ENCODE assay signal across 8 mouse cellular contexts in the genomic region with DNA sequence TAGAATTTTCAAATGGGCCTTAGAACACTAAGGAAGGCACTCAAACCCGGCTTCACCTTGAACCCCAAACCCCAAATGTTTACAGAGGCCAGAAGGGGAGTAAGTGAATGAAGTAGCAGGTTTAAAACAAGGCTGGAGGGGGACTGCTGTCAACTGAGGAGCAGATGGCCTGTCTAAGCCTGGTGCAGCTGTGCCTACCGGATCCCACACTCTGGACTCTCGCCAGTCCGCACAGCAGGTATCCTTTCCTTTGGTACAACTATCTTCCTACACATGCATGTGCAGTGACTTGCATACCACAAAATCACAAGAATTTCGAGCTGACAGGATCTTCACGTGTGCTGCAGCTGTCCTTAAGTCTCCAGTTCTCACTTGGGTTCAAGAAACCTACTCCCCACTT. TPM values are rescaled to one million over a fixed set of nuclear protein-coding genes. Genes with fewer than 3 reads are reported as not detected.
DNase-seq lines count a peak whose midpoint lies in the region; ATAC-seq and TF ChIP-seq lines count a peak whose summit lies in the region.
"Had no signal": no experiment of that assay in that cellular context is flagged by ENCODE, and none has a peak within 500 bp of the region (broad histone marks: within the 10 kb centered on the region; RNA-seq: fewer than 3 reads in every experiment).

No protein-coding gene starts in this region.

- peaks cover 29% of the 10 kb centered on the region for H3K4me1 ChIP-seq in lung, embryonic 16.5 days (replicated peaks; ENCODE audit: control insufficient read depth, insufficient read depth, low read length)
- H3K4me1 ChIP-seq in forebrain, embryonic 15.5 days: peaks cover 46% of the 10 kb centered on the region
- peaks cover 37% of the 10 kb centered on the region for H3K4me1 ChIP-seq in limb, embryonic 14.5 days (ENCODE audit: control insufficient read depth, insufficient read depth, low read length)
- H3K4me1 ChIP-seq in stomach, embryonic 15.5 days: peaks cover 35% of the 10 kb centered on the region

- H3K36me3 ChIP-seq in lung, embryonic 16.5 days (ENCODE audit: control insufficient read depth, insufficient read depth, low read length): peaks cover 18% of the 10 kb centered on the region
- H3K36me3 ChIP-seq in forebrain, embryonic 15.5 days: peaks cover 19% of the 10 kb centered on the region
- peaks cover 25% of the 10 kb centered on the region for H3K36me3 ChIP-seq in limb, embryonic 14.5 days (ENCODE audit: control insufficient read depth, insufficient read depth, low read length)
- peaks cover 19% of the 10 kb centered on the region; the same call in 1 of the 2 replicates for H3K36me3 ChIP-seq in stomach, embryonic 15.5 days

- DNase-seq in lung, postnatal 10 days: no peak
- DNase-seq in limb, embryonic 14.5 days (ENCODE audit: low spot score): no peak
- DNase-seq in adrenal gland, postnatal 14 days: no peak
- no peak for DNase-seq in ovary, postnatal 10 days (ENCODE audit: low spot score)
- DNase-seq: adrenal gland, adult 8-10 months had no signal

- no peak for TF ChIP-seq POLR2A in limb, embryonic 14.5 days (IDR thresholded peaks at IDR 0.05; ENCODE audit: borderline replicate concordance, extremely low read depth, insufficient read depth, insufficient read length)

- no peaks in the 10 kb centered on the region for H3K9me3 ChIP-seq in lung, embryonic 16.5 days (ENCODE audit: control insufficient read depth, low read length)
- H3K9me3 ChIP-seq in forebrain, embryonic 15.5 days: no peaks in the 10 kb centered on the region
- H3K9me3 ChIP-seq in limb, embryonic 14.5 days (ENCODE audit: control insufficient read depth, low read length): no peaks in the 10 kb centered on the region
- no peaks in the 10 kb centered on the region for H3K9me3 ChIP-seq in stomach, embryonic 15.5 days

- peak overlapping the region; percentile 68 for H3K4me3 ChIP-seq in lung, embryonic 16.5 days (ENCODE audit: low read length)
- H3K4me3 ChIP-seq in forebrain, embryonic 15.5 days: peak overlapping the region; percentile 59
- H3K4me3 ChIP-seq in limb, embryonic 14.5 days (replicated peaks; ENCODE audit: low read length): peak overlapping the region; percentile 62; the same call in 1 of the 2 replicates
- 0 out of 2 replicates have a peak overlapping the region, but pooled peaks have one; percentile 63 for H3K4me3 ChIP-seq in stomach, embryonic 15.5 days (replicated peaks)

- H3K4me2 ChIP-seq in lung, embryonic 16.5 days (ENCODE audit: low read depth, low read length): peak overlapping the region; percentile 73
- peak overlapping the region; percentile 67 for H3K4me2 ChIP-seq in forebrain, embryonic 15.5 days (replicated peaks)
- peak overlapping the region; percentile 73 for H3K4me2 ChIP-seq in limb, embryonic 14.5 days (replicated peaks; ENCODE audit: low read depth, low read length, severe bottlenecking)
- peak overlapping the region; percentile 71 for H3K4me2 ChIP-seq in stomach, embryonic 15.5 days

- H3K27ac ChIP-seq in lung, embryonic 16.5 days (ENCODE audit: low read length): no peak overlapping the region
- H3K27ac ChIP-seq in forebrain, embryonic 15.5 days (replicated peaks): peak overlapping the region; percentile 21; the same call in 1 of the 2 replicates
- no peak overlapping the region for H3K27ac ChIP-seq in limb, embryonic 14.5 days (replicated peaks; ENCODE audit: low read depth, low read length)
- H3K27ac ChIP-seq in stomach, embryonic 15.5 days: no peak overlapping the region

- no peak for ATAC-seq in lung, embryonic 16.5 days (ENCODE audit: low read depth)
- ATAC-seq in forebrain, embryonic 15.5 days (replicated peaks): no peak
- ATAC-seq in limb, embryonic 14.5 days (ENCODE audit: low FRiP score, low read depth): no peak
- no peak for ATAC-seq in stomach, embryonic 15.5 days (ENCODE audit: insufficient read depth, low FRiP score, low read depth)

- H3K9ac ChIP-seq in lung, embryonic 16.5 days (ENCODE audit: low read length): peak overlapping the region; percentile 79
- peak overlapping the region; percentile 72 for H3K9ac ChIP-seq in forebrain, embryonic 15.5 days (replicated peaks)
- H3K9ac ChIP-seq in limb, embryonic 14.5 days (ENCODE audit: low read depth, low read length, severe bottlenecking): peak overlapping the region; percentile 88
- 0 out of 2 replicates have a peak overlapping the region, but pooled peaks have one; percentile 71 for H3K9ac ChIP-seq in stomach, embryonic 15.5 days

- peaks cover 4% of the 10 kb centered on the region; the same call in 1 of the 2 replicates for H3K27me3 ChIP-seq in lung, embryonic 16.5 days (ENCODE audit: control insufficient read depth, insufficient read depth, low read depth, low read length)
- peaks cover 1% of the 10 kb centered on the region; the same call in 1 of the 2 replicates for H3K27me3 ChIP-seq in forebrain, embryonic 15.5 days
- peaks cover 8% of the 10 kb centered on the region for H3K27me3 ChIP-seq in limb, embryonic 14.5 days (ENCODE audit: control insufficient read depth, insufficient read depth, low read length)
- no peaks in the 10 kb centered on the region for H3K27me3 ChIP-seq in stomach, embryonic 15.5 days (replicated peaks)

- 70% methylated on average over 6 of the region's 6 CpGs for WGBS in lung, embryonic 16.5 days
- WGBS in forebrain, embryonic 15.5 days: 50% methylated on average over 6 of the region's 6 CpGs
- WGBS in limb, embryonic 14.5 days: 64% methylated on average over 6 of the region's 6 CpGs
- 65% methylated on average over 6 of the region's 6 CpGs for WGBS in stomach, embryonic 15.5 days

RNA-seq across cellular contexts. Expression of a gene that starts 1.6 kb away (rescaled TPM):
- polyA plus RNA-seq in lung, embryonic 16.5 days (2015; fragmentation: Nextera tagmentation; extraction: Ambion mirVana): 26.3 and 28.7 TPM in 2 replicates
- 32.0 and 32.4 TPM in 2 replicates for polyA plus RNA-seq in forebrain, embryonic 15.5 days (2015; fragmentation: Nextera tagmentation; extraction: Ambion mirVana)
- 40.0 and 44.0 TPM in 2 replicates for polyA plus RNA-seq in limb, embryonic 14.5 days (2012; rRNA removed)
- polyA plus RNA-seq in limb, embryonic 14.5 days (2014; fragmentation: Nextera tagmentation; extraction: Ambion mirVana): 14.6 and 15.7 TPM in 2 replicates
- polyA plus RNA-seq in stomach, embryonic 15.5 days (2015; fragmentation: Nextera tagmentation; extraction: Ambion mirVana): 18.6 and 19.5 TPM in 2 replicates
- 9.0 and 10.7 TPM in 2 replicates for total RNA-seq in adrenal gland, postnatal 14 days (2021)

RNA-seq across cellular contexts. Expression of a gene that starts 1.8 kb away (rescaled TPM):
- polyA plus RNA-seq in lung, embryonic 16.5 days (2015; fragmentation: Nextera tagmentation; extraction: Ambion mirVana): 159 and 168 TPM in 2 replicates
- 166 and 170 TPM in 2 replicates for polyA plus RNA-seq in forebrain, embryonic 15.5 days (2015; fragmentation: Nextera tagmentation; extraction: Ambion mirVana)
- polyA plus RNA-seq in limb, embryonic 14.5 days (2012; rRNA removed): 92.7 and 93.7 TPM in 2 replicates
- 138 and 144 TPM in 2 replicates for polyA plus RNA-seq in limb, embryonic 14.5 days (2014; fragmentation: Nextera tagmentation; extraction: Ambion mirVana)
- polyA plus RNA-seq in stomach, embryonic 15.5 days (2015; fragmentation: Nextera tagmentation; extraction: Ambion mirVana): 146 and 157 TPM in 2 replicates
- 82.9 and 83.2 TPM in 2 replicates for total RNA-seq in adrenal gland, postnatal 14 days (2021)

RNA-seq across cellular contexts. Expression of a gene that starts 4.0 kb away (rescaled TPM):
- polyA plus RNA-seq in lung, embryonic 16.5 days (2015; fragmentation: Nextera tagmentation; extraction: Ambion mirVana): 0.62 and 1.6 TPM in 2 replicates
- polyA plus RNA-seq in forebrain, embryonic 15.5 days (2015; fragmentation: Nextera tagmentation; extraction: Ambion mirVana): 5.1 and 6.2 TPM in 2 replicates
- polyA plus RNA-seq in limb, embryonic 14.5 days (2012; rRNA removed): 4.0 and 4.1 TPM in 2 replicates
- polyA plus RNA-seq in limb, embryonic 14.5 days (2014; fragmentation: Nextera tagmentation; extraction: Ambion mirVana): 2.0 and 2.2 TPM in 2 replicates
- 1.3 TPM in 2 replicates for polyA plus RNA-seq in stomach, embryonic 15.5 days (2015; fragmentation: Nextera tagmentation; extraction: Ambion mirVana)
- 6.6 and 6.9 TPM in 2 replicates for total RNA-seq in adrenal gland, postnatal 14 days (2021)

RNA-seq across cellular contexts. Expression of a gene that starts 18.3 kb away (rescaled TPM):
- polyA plus RNA-seq in lung, embryonic 16.5 days (2015; fragmentation: Nextera tagmentation; extraction: Ambion mirVana): 11.0 and 12.6 TPM in 2 replicates
- polyA plus RNA-seq in forebrain, embryonic 15.5 days (2015; fragmentation: Nextera tagmentation; extraction: Ambion mirVana): 115 and 127 TPM in 2 replicates
- polyA plus RNA-seq in limb, embryonic 14.5 days (2012; rRNA removed): 10.5 and 12.2 TPM in 2 replicates
- polyA plus RNA-seq in limb, embryonic 14.5 days (2014; fragmentation: Nextera tagmentation; extraction: Ambion mirVana): 13.6 and 17.8 TPM in 2 replicates
- 12.6 and 12.8 TPM in 2 replicates for polyA plus RNA-seq in stomach, embryonic 15.5 days (2015; fragmentation: Nextera tagmentation; extraction: Ambion mirVana)
- 4.1 and 5.4 TPM in 2 replicates for total RNA-seq in adrenal gland, postnatal 14 days (2021)

RNA-seq across cellular contexts. Expression of a gene that starts 47.2 kb away (rescaled TPM):
- 56.9 and 60.3 TPM in 2 replicates for polyA plus RNA-seq in lung, embryonic 16.5 days (2015; fragmentation: Nextera tagmentation; extraction: Ambion mirVana)
- polyA plus RNA-seq in forebrain, embryonic 15.5 days (2015; fragmentation: Nextera tagmentation; extraction: Ambion mirVana): 127 and 138 TPM in 2 replicates
- 425 and 497 TPM in 2 replicates for polyA plus RNA-seq in limb, embryonic 14.5 days (2012; rRNA removed)
- polyA plus RNA-seq in limb, embryonic 14.5 days (2014; fragmentation: Nextera tagmentation; extraction: Ambion mirVana): 97.8 and 113 TPM in 2 replicates
- 53.4 and 54.0 TPM in 2 replicates for polyA plus RNA-seq in stomach, embryonic 15.5 days (2015; fragmentation: Nextera tagmentation; extraction: Ambion mirVana)
- 109 and 118 TPM in 2 replicates for total RNA-seq in adrenal gland, postnatal 14 days (2021)
